30 mouse cellular contexts compared by ENCODE assay signal in the genomic region with DNA sequence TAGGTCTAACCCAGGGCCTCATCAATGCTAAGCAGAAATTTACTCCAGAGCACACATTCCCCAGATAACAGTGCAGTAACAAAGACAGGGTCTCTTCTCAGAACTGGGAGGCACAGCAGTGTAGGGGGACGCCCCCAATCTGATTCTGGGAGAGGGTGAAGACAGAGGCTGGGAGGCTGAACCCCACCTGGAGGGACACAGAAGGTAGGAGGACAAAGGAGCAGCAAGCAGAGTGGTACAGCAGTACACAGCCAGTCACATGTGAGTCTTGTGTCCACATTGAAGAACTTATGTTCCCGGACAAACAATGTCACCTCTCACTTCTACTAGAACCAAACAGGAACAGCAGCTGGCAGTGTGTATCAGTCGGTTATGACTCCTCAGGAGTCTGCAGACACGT.
A peak's percentile ranks its signal among the peaks of the same experiment; 100 is the strongest.
DNase-seq lines count a peak whose midpoint lies in the region; ATAC-seq lines count a peak whose summit lies in the region.
"Had no signal": no experiment of that assay in that cellular context is flagged by ENCODE, and none has a peak within 500 bp of the region (broad histone marks: within the 10 kb centered on the region; RNA-seq: fewer than 3 reads in every experiment).

No protein-coding gene starts in this region.

- H3K4me3 ChIP-seq in hindbrain, embryonic 11.5 days (ENCODE audit: low read depth, low read length): no peak overlapping the region
- H3K4me3 ChIP-seq in hindbrain, embryonic 16.5 days (ENCODE audit: low read length): no peak overlapping the region
- no peak overlapping the region for H3K4me3 ChIP-seq in midbrain, embryonic 13.5 days (replicated peaks)
- no peak overlapping the region for H3K4me3 ChIP-seq in midbrain, embryonic 10.5 days
- H3K4me3 ChIP-seq in hindbrain, embryonic 15.5 days: no peak overlapping the region
- H3K4me3 ChIP-seq in forebrain, embryonic 16.5 days (replicated peaks; ENCODE audit: low read length): no peak overlapping the region
- H3K4me3 ChIP-seq: embryonic facial prominence, embryonic 13.5 days; forebrain, embryonic 10.5 days; heart, adult 2 months; limb, embryonic 10.5 days; limb, embryonic 15.5 days; liver, embryonic 13.5 days had no signal

- no peak overlapping the region for H3K27ac ChIP-seq in hindbrain, embryonic 11.5 days (ENCODE audit: low read depth, low read length)
- H3K27ac ChIP-seq in hindbrain, embryonic 16.5 days (ENCODE audit: low read depth, low read length): no peak overlapping the region
- H3K27ac ChIP-seq in midbrain, embryonic 13.5 days: 0 out of 2 replicates have a peak overlapping the region, but pooled peaks have one; percentile 40
- no peak overlapping the region for H3K27ac ChIP-seq in midbrain, embryonic 10.5 days (replicated peaks)
- 0 out of 2 replicates have a peak overlapping the region, but pooled peaks have one; percentile 0 for H3K27ac ChIP-seq in hindbrain, embryonic 15.5 days (replicated peaks)
- H3K27ac ChIP-seq in forebrain, embryonic 16.5 days (ENCODE audit: low read length): no peak overlapping the region
- H3K27ac ChIP-seq: embryonic facial prominence, embryonic 13.5 days; forebrain, embryonic 10.5 days; heart, adult 2 months; kidney, postnatal 0 days; limb, embryonic 10.5 days; limb, embryonic 15.5 days; liver, embryonic 13.5 days had no signal

- H3K4me2 ChIP-seq in hindbrain, embryonic 11.5 days (replicated peaks; ENCODE audit: low read depth, low read length): no peak overlapping the region
- H3K4me2 ChIP-seq in hindbrain, embryonic 16.5 days (ENCODE audit: low read length): no peak overlapping the region
- H3K4me2 ChIP-seq in midbrain, embryonic 13.5 days (replicated peaks): no peak overlapping the region
- H3K4me2 ChIP-seq in hindbrain, embryonic 15.5 days: no peak overlapping the region
- H3K4me2 ChIP-seq in forebrain, embryonic 16.5 days (ENCODE audit: low read length): no peak overlapping the region
- H3K4me2 ChIP-seq: embryonic facial prominence, embryonic 13.5 days; limb, embryonic 15.5 days; liver, embryonic 13.5 days had no signal

- H3K27me3 ChIP-seq in hindbrain, embryonic 11.5 days (ENCODE audit: control insufficient read depth, insufficient read depth, low read length): no peaks in the 10 kb centered on the region
- H3K27me3 ChIP-seq in hindbrain, embryonic 16.5 days (replicated peaks; ENCODE audit: control insufficient read depth, insufficient read depth, low read length): no peaks in the 10 kb centered on the region
- H3K27me3 ChIP-seq in midbrain, embryonic 13.5 days: no peaks in the 10 kb centered on the region
- no peaks in the 10 kb centered on the region for H3K27me3 ChIP-seq in midbrain, embryonic 10.5 days (ENCODE audit: low read depth, poor library complexity, severe bottlenecking)
- no peaks in the 10 kb centered on the region for H3K27me3 ChIP-seq in hindbrain, embryonic 15.5 days
- no peaks in the 10 kb centered on the region for H3K27me3 ChIP-seq in forebrain, embryonic 16.5 days (replicated peaks; ENCODE audit: control insufficient read depth, insufficient read depth, low read length)
- H3K27me3 ChIP-seq: embryonic facial prominence, embryonic 13.5 days; limb, embryonic 15.5 days; liver, embryonic 13.5 days had no signal

- 72% methylated on average over 4 of the region's 4 CpGs for WGBS in hindbrain, embryonic 11.5 days
- 76% methylated on average over 4 of the region's 4 CpGs for WGBS in hindbrain, embryonic 16.5 days
- WGBS in midbrain, embryonic 13.5 days: 76% methylated on average over 4 of the region's 4 CpGs
- 78% methylated on average over 4 of the region's 4 CpGs for WGBS in midbrain, embryonic 10.5 days
- 67% methylated on average over 4 of the region's 4 CpGs for WGBS in hindbrain, embryonic 15.5 days
- 73% methylated on average over 4 of the region's 4 CpGs for WGBS in forebrain, embryonic 16.5 days

- H3K4me1 ChIP-seq in hindbrain, embryonic 11.5 days (replicated peaks; ENCODE audit: control insufficient read depth, insufficient read depth, low read length): no peaks in the 10 kb centered on the region
- no peaks in the 10 kb centered on the region; the same call in 1 of the 2 replicates for H3K4me1 ChIP-seq in hindbrain, embryonic 16.5 days (ENCODE audit: control insufficient read depth, insufficient read depth, low read depth, low read length)
- peaks cover 31% of the 10 kb centered on the region for H3K4me1 ChIP-seq in midbrain, embryonic 13.5 days (replicated peaks)
- peaks cover 16% of the 10 kb centered on the region for H3K4me1 ChIP-seq in midbrain, embryonic 10.5 days
- peaks cover 12% of the 10 kb centered on the region; the same call in 1 of the 2 replicates for H3K4me1 ChIP-seq in hindbrain, embryonic 15.5 days (replicated peaks)
- H3K4me1 ChIP-seq in forebrain, embryonic 16.5 days (replicated peaks; ENCODE audit: control insufficient read depth, insufficient read depth, low read length): peaks cover 9% of the 10 kb centered on the region
- H3K4me1 ChIP-seq: limb, embryonic 15.5 days; liver, embryonic 13.5 days had no signal

- H3K36me3 ChIP-seq in hindbrain, embryonic 11.5 days (ENCODE audit: control insufficient read depth, insufficient read depth, low read length): no peaks in the 10 kb centered on the region
- no peaks in the 10 kb centered on the region for H3K36me3 ChIP-seq in hindbrain, embryonic 16.5 days (ENCODE audit: control insufficient read depth, insufficient read depth, low read length)
- no peaks in the 10 kb centered on the region for H3K36me3 ChIP-seq in midbrain, embryonic 13.5 days
- H3K36me3 ChIP-seq in midbrain, embryonic 10.5 days: no peaks in the 10 kb centered on the region
- no peaks in the 10 kb centered on the region for H3K36me3 ChIP-seq in hindbrain, embryonic 15.5 days
- H3K36me3 ChIP-seq in forebrain, embryonic 16.5 days (ENCODE audit: control insufficient read depth, insufficient read depth): no peaks in the 10 kb centered on the region
- H3K36me3 ChIP-seq: embryonic facial prominence, embryonic 13.5 days; forebrain, embryonic 10.5 days; limb, embryonic 10.5 days; limb, embryonic 15.5 days; liver, embryonic 13.5 days had no signal

- peak; percentile 17; the same call in 1 of the 2 replicates for ATAC-seq in hindbrain, embryonic 11.5 days (ENCODE audit: low FRiP score)
- no peak for ATAC-seq in hindbrain, embryonic 16.5 days
- no peak for ATAC-seq in midbrain, embryonic 13.5 days
- no peak for ATAC-seq in hindbrain, embryonic 15.5 days (ENCODE audit: low FRiP score, low read depth)
- ATAC-seq in forebrain, embryonic 16.5 days: no peak
- no peak for ATAC-seq in monocyte, adult 5-6 weeks (replicated peaks; ENCODE audit: insufficient number of reproducible peaks, low FRiP score, low TSS enrichment, poor library complexity, severe bottlenecking)
- ATAC-seq: forebrain, postnatal 0 days; intestine, embryonic 16.5 days had no signal

- H3K9ac ChIP-seq in hindbrain, embryonic 11.5 days (ENCODE audit: low read depth, low read length): no peak overlapping the region
- H3K9ac ChIP-seq in hindbrain, embryonic 16.5 days (ENCODE audit: low read depth, low read length): no peak overlapping the region
- no peak overlapping the region for H3K9ac ChIP-seq in midbrain, embryonic 13.5 days (replicated peaks)
- no peak overlapping the region for H3K9ac ChIP-seq in hindbrain, embryonic 15.5 days
- no peak overlapping the region for H3K9ac ChIP-seq in forebrain, embryonic 16.5 days (replicated peaks; ENCODE audit: low read depth, low read length)
- H3K9ac ChIP-seq: embryonic facial prominence, embryonic 13.5 days; forebrain, postnatal 0 days; limb, embryonic 15.5 days; liver, embryonic 13.5 days had no signal

- no peak for DNase-seq in hindbrain, embryonic 11.5 days (ENCODE audit: low spot score)
- DNase-seq in midbrain, embryonic 10.5 days (ENCODE audit: low spot score): no peak
- DNase-seq: adrenal gland, postnatal 25 days; cerebellum, adult 11-12 months; cerebellum, adult 9-11 months; embryo, embryonic 11 days; forebrain, postnatal 0 days; heart, adult 2 months; heart, postnatal 14 days; kidney, adult 8-10 months; kidney, postnatal 4 days; layer of hippocampus, adult 9-11 months; liver, embryonic 13.5 days; lung, adult 18-20 months; lung, postnatal 14 days; right cerebral cortex, adult 18-20 months; spleen, adult 18-20 months; thymus, adult 2 months; thymus, postnatal 36 days had no signal

- no peaks in the 10 kb centered on the region for H3K9me3 ChIP-seq in hindbrain, embryonic 11.5 days (ENCODE audit: control insufficient read depth, low read length)
- no peaks in the 10 kb centered on the region for H3K9me3 ChIP-seq in hindbrain, embryonic 16.5 days (ENCODE audit: control insufficient read depth, low read length)
- no peaks in the 10 kb centered on the region for H3K9me3 ChIP-seq in midbrain, embryonic 13.5 days
- H3K9me3 ChIP-seq in midbrain, embryonic 10.5 days (replicated peaks): no peaks in the 10 kb centered on the region
- no peaks in the 10 kb centered on the region for H3K9me3 ChIP-seq in hindbrain, embryonic 15.5 days
- H3K9me3 ChIP-seq in forebrain, embryonic 16.5 days (ENCODE audit: control insufficient read depth, low read length): no peaks in the 10 kb centered on the region
- H3K9me3 ChIP-seq: embryonic facial prominence, embryonic 13.5 days; forebrain, embryonic 10.5 days; limb, embryonic 10.5 days; limb, embryonic 15.5 days; liver, embryonic 13.5 days had no signal

Comparison
In these comparisons a context has a peak if more than half of its experiments do, and no peak if none do; other contexts are left out.
1. H3K27ac ChIP-seq: peak in midbrain, embryonic 13.5 days (single experiment) and hindbrain, embryonic 15.5 days (single experiment); none in hindbrain, embryonic 11.5 days (single experiment), hindbrain, embryonic 16.5 days (single experiment), midbrain, embryonic 10.5 days (single experiment) and forebrain, embryonic 16.5 days (single experiment).